Mouse (Mus musculus): ENCODE measurements around the gene Tctex1d1. TPM values are rescaled to one million over a fixed set of nuclear protein-coding genes. Genes with fewer than 3 reads are reported as not detected.

Gene Tctex1d1
- total and polyA plus RNA-seq, 2 experiments from 2014 or later: 1.3 to 2.3 TPM

DNA sequence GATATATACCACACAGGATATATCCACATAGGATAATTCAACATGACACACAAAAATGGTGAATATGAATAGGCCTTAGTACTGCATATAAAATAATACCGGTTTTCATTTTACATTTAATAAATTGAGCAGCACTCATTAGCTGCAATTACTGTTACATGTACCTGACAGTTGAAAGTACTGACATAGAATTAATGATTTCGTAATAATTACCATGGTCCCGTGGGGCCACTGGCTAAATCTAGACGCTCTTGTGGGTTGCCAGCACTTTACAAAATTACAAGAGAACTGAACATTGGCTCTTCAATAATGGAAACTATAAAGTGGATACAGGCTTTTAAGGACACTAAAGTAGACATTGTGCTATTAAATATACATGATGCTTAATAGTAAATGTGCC is 26.3 kb downstream of the Tctex1d1 start:
- DNase-seq (no peak), ATAC-seq (no peak)
- WGBS: 78% methylated on average over 4 of the region's 4 CpGs
- Histone ChIP-seq H3K9ac (no peak overlapping the region), H3K27ac (ENCODE audit: low read depth, low read length) (no peak overlapping the region), H3K27me3 (ENCODE audit: insufficient read depth, low read length) (no peaks in the 10 kb centered on the region), H3K4me1 (ENCODE audit: insufficient read depth) (no peaks in the 10 kb centered on the region), H3K4me3 (ENCODE audit: low read depth, low read length) (no peak overlapping the region), H3K4me2 (ENCODE audit: low read depth) (no peak overlapping the region), H3K9me3 (ENCODE audit: low read length) (no peaks in the 10 kb centered on the region), H3K36me3 (ENCODE audit: insufficient read depth) (no peaks in the 10 kb centered on the region)
- TF ChIP-seq CTCF (IDR thresholded peaks at IDR 0.05; ENCODE audit: low read depth): no peak

DNA sequence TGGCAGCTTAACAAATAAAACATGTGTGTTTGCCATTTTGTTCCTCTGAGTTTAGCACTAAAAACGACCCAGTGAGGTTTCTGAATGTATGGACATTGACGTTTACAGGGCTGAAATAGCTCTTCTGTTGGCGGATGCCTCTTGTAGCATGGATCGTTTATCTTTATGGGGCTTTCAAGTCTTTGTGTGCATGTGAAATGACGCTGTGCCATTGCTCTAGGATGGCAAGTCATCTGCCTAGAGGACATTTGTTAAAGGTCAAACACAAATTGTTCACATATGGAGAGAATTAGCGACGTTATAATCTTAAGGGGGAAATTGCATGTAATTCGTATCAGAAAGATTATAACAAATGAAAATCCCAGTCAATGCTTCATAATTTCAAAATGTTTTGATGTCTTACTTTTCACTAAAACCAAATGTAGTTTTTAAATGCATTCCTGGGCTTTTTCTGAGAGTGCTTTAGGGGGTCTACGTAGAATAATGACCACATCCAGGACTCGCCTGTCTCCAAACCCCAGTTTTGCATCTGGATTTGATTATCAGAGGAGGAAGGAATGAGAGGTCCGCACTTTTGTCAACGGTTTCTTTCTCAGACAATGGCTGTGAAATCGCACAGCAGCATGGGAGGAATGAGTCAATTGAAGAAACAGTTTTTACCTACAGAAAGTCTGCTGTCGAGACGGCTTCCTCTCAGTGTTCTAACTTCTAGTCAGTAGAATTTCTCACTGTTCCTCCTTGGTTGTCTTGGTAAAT is 27.0 kb downstream of the Tctex1d1 start:
- no peak overlapping the region for H3K4me2 ChIP-seq (ENCODE audit: low read depth)
- H3K36me3 ChIP-seq (ENCODE audit: insufficient read depth): no peaks in the 10 kb centered on the region
- DNase-seq (no peak), ATAC-seq (no peak)
- H3K27ac ChIP-seq (ENCODE audit: low read depth, low read length): no peak overlapping the region
- H3K9me3 ChIP-seq (ENCODE audit: low read length): no peaks in the 10 kb centered on the region
- TF ChIP-seq CTCF (IDR thresholded peaks at IDR 0.05; ENCODE audit: low read depth): no peak
- H3K27me3 ChIP-seq (ENCODE audit: insufficient read depth, low read length): no peaks in the 10 kb centered on the region
- WGBS: 74% methylated on average over 15 of the region's 15 CpGs
- no peaks in the 10 kb centered on the region for H3K4me1 ChIP-seq (ENCODE audit: insufficient read depth)
- H3K4me3 ChIP-seq (ENCODE audit: low read depth, low read length): no peak overlapping the region
- no peak overlapping the region for H3K9ac ChIP-seq

GRCm38 (mm10) chr4:103006266-103006665 is 27.9 kb downstream of the Tctex1d1 start:
- no peak for DNase-seq
- no peaks in the 10 kb centered on the region for H3K4me1 ChIP-seq (ENCODE audit: insufficient read depth)
- H3K9me3 ChIP-seq (ENCODE audit: low read length): no peaks in the 10 kb centered on the region
- WGBS: 73% methylated on average over 5 of the region's 5 CpGs
- no peak overlapping the region for H3K4me2 ChIP-seq (ENCODE audit: low read depth)
- H3K27me3 ChIP-seq (ENCODE audit: insufficient read depth, low read length): no peaks in the 10 kb centered on the region
- H3K27ac ChIP-seq (ENCODE audit: low read depth, low read length): no peak overlapping the region
- H3K36me3 ChIP-seq (ENCODE audit: insufficient read depth): no peaks in the 10 kb centered on the region
- no peak for ATAC-seq
- H3K4me3 ChIP-seq (ENCODE audit: low read depth, low read length): no peak overlapping the region
- TF ChIP-seq CTCF (IDR thresholded peaks at IDR 0.05; ENCODE audit: low read depth): no peak
- no peak overlapping the region for H3K9ac ChIP-seq

DNA sequence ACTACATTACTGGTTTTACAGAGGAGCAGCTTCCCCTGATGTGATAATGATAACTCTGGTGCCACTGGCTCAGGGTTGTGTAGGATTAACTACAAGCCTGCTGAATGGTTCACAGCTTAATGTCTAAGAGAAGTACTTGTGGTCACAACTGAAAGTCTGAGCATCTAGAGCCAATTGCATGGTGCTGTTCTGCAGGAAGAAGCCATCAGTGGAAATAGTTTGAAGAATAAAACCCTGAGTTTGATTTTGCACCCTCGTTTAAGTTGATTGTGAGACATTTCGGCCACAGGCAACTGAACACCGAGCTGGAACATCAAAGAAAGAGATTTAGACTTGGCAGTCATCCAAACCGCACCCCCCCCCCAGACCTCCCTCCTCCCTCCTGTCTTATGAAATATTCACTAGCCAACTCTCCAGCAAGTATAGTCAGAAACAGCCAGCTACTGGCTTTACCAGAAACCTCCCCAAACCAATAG is 28.6 kb downstream of the Tctex1d1 start:
- no peak for TF ChIP-seq CTCF (IDR thresholded peaks at IDR 0.05; ENCODE audit: low read depth)
- ATAC-seq (peak; percentile 32; the same call in 1 of the 2 replicates), DNase-seq (peak; percentile 29)

DNA sequence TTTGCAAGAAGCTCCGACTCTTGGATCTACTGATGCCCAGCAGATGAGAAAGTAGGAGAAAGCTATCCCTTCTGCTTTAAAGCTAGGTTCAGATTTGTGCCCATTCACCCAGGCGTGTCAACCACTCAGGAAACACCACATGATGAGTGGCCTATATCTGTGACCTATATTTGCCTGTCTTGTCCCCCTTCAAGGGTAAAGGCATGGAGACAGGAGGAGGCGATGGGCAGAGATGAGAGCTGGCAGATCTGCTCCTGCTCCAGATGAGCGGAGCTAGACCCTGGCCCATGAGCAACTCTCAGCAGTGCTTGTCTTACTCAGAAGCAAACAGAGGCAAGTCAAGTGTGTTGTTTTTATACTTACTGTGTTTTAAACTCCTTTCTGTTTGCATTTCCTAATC is 32.3 kb downstream of the Tctex1d1 start:
- H3K36me3 ChIP-seq (ENCODE audit: insufficient read depth): no peaks in the 10 kb centered on the region
- no peak overlapping the region for H3K4me2 ChIP-seq (ENCODE audit: low read depth)
- no peak overlapping the region for H3K27ac ChIP-seq (ENCODE audit: low read depth, low read length)
- no peak for TF ChIP-seq CTCF (IDR thresholded peaks at IDR 0.05; ENCODE audit: low read depth)
- ATAC-seq (no peak), DNase-seq (no peak)
- no peaks in the 10 kb centered on the region for H3K9me3 ChIP-seq (ENCODE audit: low read length)
- WGBS: 95% methylated on average over 4 of the region's 4 CpGs
- no peak overlapping the region for H3K9ac ChIP-seq
- no peak overlapping the region for H3K4me3 ChIP-seq (ENCODE audit: low read depth, low read length)
- H3K27me3 ChIP-seq (ENCODE audit: insufficient read depth, low read length): no peaks in the 10 kb centered on the region
- no peaks in the 10 kb centered on the region for H3K4me1 ChIP-seq (ENCODE audit: insufficient read depth)

More for the DNA sequence above, 28.6 kb downstream of the Tctex1d1 start:
- H3K9me3 ChIP-seq (ENCODE audit: low read length): no peaks in the 10 kb centered on the region
- 19% methylated on average over 4 of the region's 4 CpGs for WGBS
- no peaks in the 10 kb centered on the region for H3K36me3 ChIP-seq (ENCODE audit: insufficient read depth)
- no peaks in the 10 kb centered on the region for H3K27me3 ChIP-seq (ENCODE audit: insufficient read depth, low read length)
- H3K4me3 ChIP-seq (ENCODE audit: low read depth, low read length): no peak overlapping the region
- H3K9ac ChIP-seq: no peak overlapping the region
- no peak overlapping the region for H3K4me2 ChIP-seq (ENCODE audit: low read depth)
- H3K27ac ChIP-seq (ENCODE audit: low read depth, low read length): no peak overlapping the region
- H3K4me1 ChIP-seq (ENCODE audit: insufficient read depth): no peaks in the 10 kb centered on the region

GRCm38 (mm10) chr4:103011823-103012222 is 33.4 kb downstream of the Tctex1d1 start:
- ATAC-seq: peak; percentile 93
- Histone ChIP-seq H3K27me3 (ENCODE audit: insufficient read depth, low read length) (no peaks in the 10 kb centered on the region), H3K9ac (peak overlapping the region; percentile 41; the same call in 1 of the 2 replicates), H3K4me3 (ENCODE audit: low read depth, low read length) (0 out of 2 replicates have a peak overlapping the region, but pooled peaks have one; percentile 3), H3K4me2 (ENCODE audit: low read depth) (peak overlapping the region; percentile 17; the same call in 1 of the 2 replicates), H3K36me3 (ENCODE audit: insufficient read depth) (no peaks in the 10 kb centered on the region), H3K27ac (ENCODE audit: low read depth, low read length) (peak overlapping the region; percentile 54), H3K4me1 (ENCODE audit: insufficient read depth) (no peaks in the 10 kb centered on the region), H3K9me3 (ENCODE audit: low read length) (no peaks in the 10 kb centered on the region)
- 27% methylated on average over 7 of the region's 7 CpGs for WGBS
- peak; percentile 63 for DNase-seq
- no peak for TF ChIP-seq CTCF (IDR thresholded peaks at IDR 0.05; ENCODE audit: low read depth)

- ATAC-seq: no peak
- WGBS: 12% methylated on average over 4 of the region's 4 CpGs
- H3K4me2 ChIP-seq (ENCODE audit: low read depth): no peak overlapping the region
Measured at GRCm38 (mm10) chr4:103013490-103013889, 35.1 kb downstream of the Tctex1d1 start.

More at GRCm38 (mm10) chr4:103013490-103013889, 35.1 kb downstream of the Tctex1d1 start:
- TF ChIP-seq CTCF (IDR thresholded peaks at IDR 0.05; ENCODE audit: low read depth): no peak
- H3K4me1 ChIP-seq (ENCODE audit: insufficient read depth): no peaks in the 10 kb centered on the region
- no peaks in the 10 kb centered on the region for H3K27me3 ChIP-seq (ENCODE audit: insufficient read depth, low read length)
- no peak overlapping the region for H3K4me3 ChIP-seq (ENCODE audit: low read depth, low read length)
- H3K9me3 ChIP-seq (ENCODE audit: low read length): no peaks in the 10 kb centered on the region
- no peaks in the 10 kb centered on the region for H3K36me3 ChIP-seq (ENCODE audit: insufficient read depth)
- no peak overlapping the region for H3K27ac ChIP-seq (ENCODE audit: low read depth, low read length)
- no peak for DNase-seq
- H3K9ac ChIP-seq: no peak overlapping the region
